Mouse (Mus musculus) spleen, adult 2 months (tissue): ENCODE data around the gene Olfr1394. TPM values are rescaled to one million over a fixed set of nuclear protein-coding genes. Genes with fewer than 3 reads are reported as not detected.

Experiments used
- DNase-seq, 2 experiments: peaks; one replicate each; pipeline versions ENCODE4 v3.0.0 to v3.0.0-alpha.2; 2012 to 2021; ENCODE audit warnings: low spot score in 2 of 2, low read depth in 1 of 2
- H3K27ac ChIP-seq: fragments of 200-500 bp; 2 replicates; pipeline ENCODE4 v1.5.1; 2012; ENCODE audit warnings: low read length, inconsistent platforms; ENCODE audit not compliant: insufficient read depth
- H3K27me3 ChIP-seq: fragments of 200-500 bp; 2 replicates; pipeline ENCODE4 v1.6.1; 2012; ENCODE audit warnings: mild to moderate bottlenecking, moderate library complexity, low read length, inconsistent platforms; ENCODE audit not compliant: control insufficient read depth, insufficient read depth
- H3K36me3 ChIP-seq: fragments of 200-500 bp; 2 replicates; pipeline ENCODE4 v1.6.1; 2012; ENCODE audit warnings: mild to moderate bottlenecking, low read length, inconsistent platforms; ENCODE audit not compliant: control insufficient read depth, insufficient read depth
- H3K4me1 ChIP-seq: fragments of 200-500 bp; 2 replicates; pipeline ENCODE4 v1.6.1; 2011; ENCODE audit warnings: inconsistent platforms; ENCODE audit not compliant: control insufficient read depth, insufficient read depth, insufficient read length
- H3K4me3 ChIP-seq: fragments of 200-500 bp; 2 replicates; pipeline ENCODE4 v1.5.1; 2011; ENCODE audit warnings: mild to moderate bottlenecking, inconsistent platforms; ENCODE audit not compliant: insufficient read depth, insufficient read length; ENCODE audit errors: extremely low read depth
- CTCF ChIP-seq: fragments of 200-500 bp; IDR thresholded peaks from 2 replicates; pipeline ENCODE4 v1.5.1; 2011; ENCODE audit warnings: mild to moderate bottlenecking, inconsistent platforms; ENCODE audit not compliant: insufficient read depth, insufficient read length, insufficient replicate concordance; ENCODE audit errors: extremely low read depth
- POLR2A ChIP-seq: fragments of 200-500 bp; IDR thresholded peaks from 2 replicates; pipeline ENCODE4 v1.6.1; 2011; ENCODE audit warnings: low read depth, low read length, inconsistent platforms
- WGBS: fragments of 180-500 bp; shearing (Covaris S2); methylation state at CpG from one replicate; pipeline ENCODE4 v1.1.7; 2018; 5-methylcytosine and 5-hydroxymethylcytosine counted together
- polyA plus RNA-seq: library from polyadenylated mRNA; depleted of rRNA; stranded (reverse); fragments of >200 nt; gene quantifications from 2 replicates; pipeline ENCODE4 v1.2.3, GENCODE M21; 2012; rRNA removed

The Olfr1394 gene
- polyA plus RNA-seq, 1 experiment = not detected

DNA sequence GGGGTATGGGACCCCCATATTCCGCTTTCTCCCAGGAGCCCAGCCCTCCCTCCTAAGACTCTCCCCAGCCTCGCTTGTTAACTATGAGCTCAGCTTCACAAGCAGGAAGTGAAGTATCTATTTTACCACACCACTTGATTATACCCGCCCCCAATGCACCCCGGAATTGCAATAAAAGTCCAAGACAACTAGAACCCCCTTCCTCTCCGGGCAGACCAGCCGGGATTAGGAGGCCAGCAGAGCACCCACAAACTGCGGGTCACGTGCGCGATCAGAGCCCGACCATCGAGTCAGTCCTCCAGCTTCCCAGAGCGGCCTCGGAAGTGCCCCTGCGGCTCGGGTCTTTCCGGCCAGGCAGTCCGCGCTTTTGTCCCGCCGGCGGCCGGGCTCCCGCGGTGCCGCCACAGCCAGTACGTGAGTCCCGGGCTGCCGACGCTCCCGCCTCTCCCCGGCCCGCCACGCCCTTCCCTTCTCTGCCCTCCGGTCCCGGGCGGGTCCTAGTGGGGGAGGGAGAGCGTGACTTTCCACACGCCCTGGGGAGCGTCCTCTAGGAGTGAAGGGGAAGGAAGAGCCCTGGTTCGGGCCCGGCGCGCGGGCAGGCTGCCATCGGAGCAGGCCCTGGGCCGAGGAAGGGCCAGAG is 49.1 kb downstream of the Olfr1394 start, which contains the start of gene Zfp62:
Gene Zfp62 (plus strand): TSS at position 164 of the 640 bp plus-strand sequence.
- peaks cover 7% of the 10 kb centered on the region for H3K4me1 ChIP-seq
- H3K4me3 ChIP-seq = peak within 1 kb of the TSS; percentile 89
- TF ChIP-seq CTCF (no peak), POLR2A (peak; percentile 47; the same call in 1 of the 2 replicates)
- peaks cover 6% of the 10 kb centered on the region; the same call in 1 of the 2 replicates for H3K36me3 ChIP-seq
- peak; percentile 78 to 94 for DNase-seq
- under 1% methylated on average over 42 of the region's 47 CpGs for WGBS
- H3K27me3 ChIP-seq = no peaks in the 10 kb centered on the region
- peak within 1 kb of the TSS; percentile 98 for H3K27ac ChIP-seq

DNA sequence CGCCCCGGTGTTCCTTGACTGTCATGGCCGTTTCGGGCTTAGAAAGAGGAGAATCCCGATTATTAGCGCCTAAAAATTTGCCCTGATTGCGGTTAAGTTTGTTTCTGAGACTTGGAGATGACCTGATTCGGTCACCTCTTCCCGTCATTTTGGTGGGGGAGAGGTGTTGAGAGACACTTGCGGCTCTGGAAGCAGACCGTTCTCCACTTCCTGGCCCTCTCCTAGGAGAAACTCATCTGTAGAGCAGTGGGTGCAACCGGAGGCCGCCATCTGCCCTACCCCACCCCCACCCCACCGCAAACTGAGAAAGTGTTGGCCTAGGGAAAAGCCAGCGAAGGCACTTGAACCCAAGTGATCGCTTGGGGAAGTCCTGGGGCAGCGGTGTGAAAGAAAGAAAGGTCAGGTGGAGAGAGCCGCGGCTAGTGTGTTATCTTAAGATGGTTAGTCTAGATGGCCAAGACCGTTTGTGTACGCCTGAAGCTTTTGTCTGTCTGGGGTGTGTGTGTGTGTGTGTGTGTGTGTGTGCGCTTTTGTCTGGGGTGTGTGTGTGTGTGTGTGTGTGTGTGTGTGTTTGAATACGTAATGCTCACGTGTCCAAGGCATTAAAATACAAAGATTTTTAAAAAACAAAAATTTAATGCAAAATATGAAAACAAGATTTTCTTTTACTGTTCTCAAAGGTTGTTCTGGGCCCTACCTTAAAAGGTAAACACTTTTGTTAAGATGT is 49.8 kb downstream of the Olfr1394 start:
- no peaks in the 10 kb centered on the region for H3K27me3 ChIP-seq
- peak in 1 of 2 experiments; percentile 56 for DNase-seq
- no peak for TF ChIP-seq CTCF
- TF ChIP-seq POLR2A = no peak
- H3K4me1 ChIP-seq = peaks cover 7% of the 10 kb centered on the region
- 0% methylated on average over 24 of the region's 24 CpGs for WGBS
- H3K4me3 ChIP-seq = peak overlapping the region; percentile 89
- H3K27ac ChIP-seq = peak overlapping the region; percentile 98
- H3K36me3 ChIP-seq = peaks cover 6% of the 10 kb centered on the region; the same call in 1 of the 2 replicates

DNA sequence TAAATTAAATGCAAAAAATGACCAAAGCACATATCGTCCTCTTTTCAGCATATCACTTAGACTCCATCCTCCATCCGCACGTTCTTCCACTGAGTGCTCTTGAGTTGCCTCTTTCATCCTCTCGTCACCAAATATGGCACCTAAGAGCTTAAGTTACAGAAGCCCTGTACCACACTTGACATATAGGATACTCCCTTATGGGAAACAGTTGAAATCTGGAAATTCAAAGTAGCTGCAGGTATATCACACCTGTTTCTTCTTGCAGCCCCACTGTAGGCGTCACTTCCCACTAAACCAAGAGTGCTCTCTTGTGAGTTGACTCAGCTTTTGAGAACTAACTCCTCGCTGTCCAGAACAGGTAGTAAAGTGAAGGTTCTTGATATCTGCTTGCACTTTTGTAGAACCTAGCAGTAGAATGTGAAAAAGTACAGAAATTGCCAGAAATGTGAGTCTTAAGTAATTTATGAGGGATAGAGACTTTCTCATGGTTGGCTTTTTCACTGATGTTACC is 51.0 kb downstream of the Olfr1394 start:
- Histone ChIP-seq H3K36me3 (peaks cover 6% of the 10 kb centered on the region; the same call in 1 of the 2 replicates), H3K4me3 (no peak overlapping the region), H3K4me1 (peaks cover 7% of the 10 kb centered on the region), H3K27ac (peak overlapping the region; percentile 9; the same call in 1 of the 2 replicates), H3K27me3 (no peaks in the 10 kb centered on the region)
- DNase-seq = no peak
- TF ChIP-seq CTCF (no peak), POLR2A (no peak)
- WGBS = 63% methylated on average over 6 of the region's 6 CpGs

DNA sequence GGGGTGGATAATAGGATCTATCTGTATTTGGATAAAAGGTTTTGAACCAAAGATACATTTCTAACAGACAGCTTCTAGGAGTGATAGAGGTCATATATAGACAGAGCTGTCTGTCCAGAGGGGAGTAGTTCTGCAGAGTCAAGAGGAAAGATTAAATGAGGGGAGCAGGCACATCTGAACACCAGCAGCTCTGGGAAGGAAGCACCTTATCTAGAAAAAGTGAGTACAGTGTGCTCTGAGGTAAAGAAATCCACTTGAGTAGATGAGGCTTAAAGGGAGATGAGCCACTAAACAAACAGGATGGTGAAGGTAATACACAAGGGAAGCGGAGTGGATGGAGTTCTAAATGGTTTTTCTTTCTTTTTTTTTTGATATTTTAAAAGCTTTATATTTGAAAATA is 53.3 kb downstream of the Olfr1394 start:
- no peak for DNase-seq
- Histone ChIP-seq H3K4me1 (peaks cover 4% of the 10 kb centered on the region), H3K36me3 (peaks cover 6% of the 10 kb centered on the region; the same call in 1 of the 2 replicates), H3K27me3 (no peaks in the 10 kb centered on the region), H3K4me3 (no peak overlapping the region), H3K27ac (no peak overlapping the region)
- no peak for TF ChIP-seq CTCF
- no peak for TF ChIP-seq POLR2A
- WGBS = 95% methylated on average over 1 of the region's 1 CpGs

Other genes with a start within 250 kb of the Olfr1394 start
- gene Psme2b, start 208.2 kb upstream of the Olfr1394 start, polyA plus RNA-seq = 8.3 and 12.9 TPM in 2 replicates
- 0.05 and 0.22 TPM in 2 replicates for gene Olfr56, start 175.5 kb upstream of the Olfr1394 start, polyA plus RNA-seq
- gene 9930111J21Rik1, start 175.0 kb upstream of the Olfr1394 start, polyA plus RNA-seq = 16.0 and 17.9 TPM in 2 replicates
- 0.23 and 0.36 TPM in 2 replicates for gene Gm12185, start 162.2 kb upstream of the Olfr1394 start, polyA plus RNA-seq
- gene Tgtp1, start 160.2 kb upstream of the Olfr1394 start, polyA plus RNA-seq = 2.1 and 2.5 TPM in 2 replicates
- gene 9930111J21Rik2, start 103.1 kb upstream of the Olfr1394 start, polyA plus RNA-seq = 10.8 and 11.0 TPM in 2 replicates
- 7.1 and 19.6 TPM in 2 replicates for gene Tgtp2, start 90.2 kb upstream of the Olfr1394 start, polyA plus RNA-seq
- 16.8 and 16.9 TPM in 2 replicates for gene Ifi47, start 77.8 kb upstream of the Olfr1394 start, polyA plus RNA-seq
- gene Olfr1396, start 39.5 kb upstream of the Olfr1394 start, polyA plus RNA-seq = 0.05 and 0.41 TPM in 2 replicates
- not detected in 2 replicates for gene Olfr1395, start 12.1 kb upstream of the Olfr1394 start, polyA plus RNA-seq
- gene Btnl9, start 32.8 kb downstream of the Olfr1394 start, polyA plus RNA-seq = 3.9 and 6.9 TPM in 2 replicates
- 1.4 and 2.4 TPM in 2 replicates for gene Zfp62, start 48.9 kb downstream of the Olfr1394 start, polyA plus RNA-seq
- gene Mgat1, start 89.8 kb downstream of the Olfr1394 start, polyA plus RNA-seq = 222 and 255 TPM in 2 replicates
- gene Olfr1393, start 123.9 kb downstream of the Olfr1394 start, polyA plus RNA-seq = 0.06 TPM in 2 replicates
- not detected in 2 replicates for gene Olfr1392, start 130.9 kb downstream of the Olfr1394 start, polyA plus RNA-seq
- gene Olfr10, start 150.4 kb downstream of the Olfr1394 start, polyA plus RNA-seq = not detected in 2 replicates
- not detected in 2 replicates for gene Olfr1391, start 168.4 kb downstream of the Olfr1394 start, polyA plus RNA-seq
- not detected in 2 replicates for gene Olfr1390, start 180.8 kb downstream of the Olfr1394 start, polyA plus RNA-seq